Mouse (Mus musculus) heart, adult 2 months (tissue): ENCODE measurements around the gene Mgat4c.
A peak's percentile ranks its signal among the peaks of the same experiment; 100 is the strongest.
"Not testable (repeated sequence)": the region's sequence is repeated elsewhere in the genome, so short reads cannot be mapped to it uniquely, and the experiment has no call there.

Source experiments
- CTCF ChIP-seq: fragments of 200-600 bp; IDR thresholded peaks from 2 replicates; pipeline ENCODE4 v1.8.1; 2022; ENCODE audit warnings: antibody characterized with exemption, mild to moderate bottlenecking, moderate library complexity
- EP300 ChIP-seq: fragments of 200-500 bp; IDR thresholded peaks from 2 replicates; pipeline ENCODE4 v1.6.1; 2011; ENCODE audit warnings: low read depth, low read length, control low read depth; ENCODE audit not compliant: insufficient read depth
- POLR2A ChIP-seq: fragments of 200-500 bp; IDR thresholded peaks from 2 replicates; pipeline ENCODE4 v1.6.1; 2011; ENCODE audit warnings: mild to moderate bottlenecking, low read depth, low read length, control low read depth; ENCODE audit not compliant: insufficient read depth

GRCm38 (mm10) chr10:102435048-102435447 is 753.8 kb downstream of the Mgat4c start:
- TF ChIP-seq POLR2A, EP300: not testable (repeated sequence)
- TF ChIP-seq CTCF = peak; percentile 57
